Mouse (Mus musculus) forebrain, embryonic 16.5 days (tissue): Measurements from ENCODE around the gene Tcf20. TPM values are rescaled to one million over a fixed set of nuclear protein-coding genes. Genes with fewer than 3 reads are reported as not detected.

Source experiments
- ATAC-seq: fragments of 200-750 bp; cut with Nextera tagmentation; 2 replicates; pipeline ENCODE4 v1.8.0; 2017; ENCODE audit warnings: mild to moderate bottlenecking, moderate library complexity
- H3K27ac ChIP-seq: fragments of 300-500 bp; sonication (generic); 2 replicates; pipeline ENCODE4 v1.5.1; 2014; ENCODE audit warnings: low read length, control low read depth
- H3K27me3 ChIP-seq: fragments of 300-500 bp; sonication (generic); replicated peaks from 2 replicates; pipeline ENCODE4 v1.6.1; 2014; ENCODE audit warnings: low read length; ENCODE audit not compliant: control insufficient read depth, insufficient read depth
- H3K36me3 ChIP-seq: fragments of 300-500 bp; sonication (generic); 2 replicates; pipeline ENCODE4 v1.6.1; 2014; ENCODE audit not compliant: control insufficient read depth, insufficient read depth
- H3K4me1 ChIP-seq: fragments of 300-500 bp; sonication (generic); replicated peaks from 2 replicates; pipeline ENCODE4 v1.6.1; 2014; ENCODE audit warnings: low read length; ENCODE audit not compliant: control insufficient read depth, insufficient read depth
- H3K4me2 ChIP-seq: fragments of 300-500 bp; sonication (generic); 2 replicates; pipeline ENCODE4 v1.6.1; 2014; ENCODE audit warnings: mild to moderate bottlenecking, low read length, control low read depth
- H3K4me3 ChIP-seq: fragments of 300-500 bp; sonication (generic); replicated peaks from 2 replicates; pipeline ENCODE4 v1.5.1; 2014; ENCODE audit warnings: mild to moderate bottlenecking, low read length, control low read depth
- H3K9ac ChIP-seq: fragments of 300-500 bp; sonication (generic); replicated peaks from 2 replicates; pipeline ENCODE4 v1.6.1; 2014; ENCODE audit warnings: low read depth, low read length, control low read depth
- H3K9me3 ChIP-seq: fragments of 300-500 bp; sonication (generic); 2 replicates; pipeline ENCODE4 v1.6.1; 2016; ENCODE audit warnings: low read length; ENCODE audit not compliant: control insufficient read depth
- WGBS: fragments of 180-500 bp; shearing (Covaris S2); extraction: QIAGEN DNeasy Blood & Tissue Kit; methylation state at CpG from one replicate; pipeline ENCODE4 v1.1.7; 2014; 5-methylcytosine and 5-hydroxymethylcytosine counted together
- polyA plus RNA-seq: library from polyadenylated mRNA; unstranded; fragments of >200 nt; fragmentation: Nextera tagmentation; extraction: Ambion mirVana; gene quantifications from 2 replicates; pipeline ENCODE4 v1.2.1, GENCODE M21; 2015

Gene Tcf20
- polyA plus RNA-seq, 1 experiment from 2014 or later: 18.6 TPM

GRCm38 (mm10) chr15:82983416-82984026, 4.2 kb downstream of the Tcf20 start:
- H3K36me3 ChIP-seq: no peaks in the 10 kb centered on the region
- peaks cover 70% of the 10 kb centered on the region for H3K4me1 ChIP-seq
- H3K9ac ChIP-seq: peak overlapping the region; percentile 36
- H3K4me3 ChIP-seq: peak overlapping the region; percentile 20
- H3K9me3 ChIP-seq: no peaks in the 10 kb centered on the region
- H3K27me3 ChIP-seq: no peaks in the 10 kb centered on the region; the same call in 1 of the 2 replicates
- peak; percentile 70 for ATAC-seq
- peak overlapping the region; percentile 86 for H3K27ac ChIP-seq
- peak overlapping the region; percentile 47 for H3K4me2 ChIP-seq
- WGBS: 1% methylated on average over 9 of the region's 9 CpGs

- 0 out of 2 replicates have a peak, but pooled peaks have one; percentile 10 for ATAC-seq
- no peaks in the 10 kb centered on the region for H3K9me3 ChIP-seq
- peaks cover 64% of the 10 kb centered on the region for H3K4me1 ChIP-seq
- H3K27ac ChIP-seq: peak overlapping the region; percentile 86
- no peaks in the 10 kb centered on the region for H3K36me3 ChIP-seq
- peak overlapping the region; percentile 36 for H3K9ac ChIP-seq
- H3K27me3 ChIP-seq: no peaks in the 10 kb centered on the region
- peak overlapping the region; percentile 47 for H3K4me2 ChIP-seq
- WGBS: under 1% methylated on average over 16 of the region's 18 CpGs
- H3K4me3 ChIP-seq: peak overlapping the region; percentile 20
Measured at GRCm38 (mm10) chr15:82982724-82983415, 4.8 kb downstream of the Tcf20 start.

- Histone ChIP-seq H3K36me3 (no peaks in the 10 kb centered on the region), H3K27ac (peak overlapping the region; percentile 86), H3K9me3 (no peaks in the 10 kb centered on the region), H3K4me2 (peak overlapping the region; percentile 47), H3K4me3 (0 out of 2 replicates have a peak overlapping the region, but pooled peaks have one; percentile 20), H3K4me1 (peaks cover 56% of the 10 kb centered on the region), H3K27me3 (no peaks in the 10 kb centered on the region), H3K9ac (peak overlapping the region; percentile 36)
- ATAC-seq: no peak
- WGBS: 26% methylated on average over 15 of the region's 15 CpGs
Measured at GRCm38 (mm10) chr15:82981676-82982520, 5.8 kb downstream of the Tcf20 start.

- 82% methylated on average over 1 of the region's 1 CpGs for WGBS
Measured at GRCm38 (mm10) chr15:82979531-82979930, 8.1 kb downstream of the Tcf20 start.

DNA sequence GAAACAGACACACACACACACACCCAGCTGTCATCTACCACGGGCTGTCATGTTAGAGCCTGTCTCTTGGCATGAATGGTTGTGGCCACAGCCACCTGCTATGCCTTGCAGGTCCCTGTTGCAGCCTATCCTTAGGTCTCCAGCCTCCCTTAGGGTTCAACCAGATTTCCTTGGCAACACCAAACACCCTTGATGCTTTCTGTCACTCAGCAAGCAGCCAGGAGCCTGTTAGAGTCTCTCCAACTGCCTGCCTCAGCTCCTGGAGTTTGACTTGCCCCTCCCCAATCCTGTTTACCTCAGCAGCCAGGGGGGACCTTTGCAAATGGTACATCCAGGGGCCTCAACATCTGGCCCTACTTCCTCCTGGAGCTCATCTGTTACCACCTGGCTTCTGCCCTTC, 13.2 kb downstream of the Tcf20 start:
- Histone ChIP-seq H3K4me2 (no peak overlapping the region), H3K4me1 (peaks cover 15% of the 10 kb centered on the region), H3K36me3 (no peaks in the 10 kb centered on the region), H3K27ac (no peak overlapping the region), H3K9me3 (no peaks in the 10 kb centered on the region), H3K9ac (no peak overlapping the region), H3K27me3 (no peaks in the 10 kb centered on the region), H3K4me3 (no peak overlapping the region)
- WGBS: 71% methylated on average over 1 of the region's 1 CpGs
- no peak for ATAC-seq

More at GRCm38 (mm10) chr15:82979531-82979930, 8.1 kb downstream of the Tcf20 start:
- no peaks in the 10 kb centered on the region for H3K36me3 ChIP-seq
- H3K27ac ChIP-seq: no peak overlapping the region
- H3K4me2 ChIP-seq: no peak overlapping the region
- no peak overlapping the region for H3K4me3 ChIP-seq
- peaks cover 45% of the 10 kb centered on the region for H3K4me1 ChIP-seq
- no peak overlapping the region for H3K9ac ChIP-seq
- ATAC-seq: no peak
- no peaks in the 10 kb centered on the region for H3K27me3 ChIP-seq
- H3K9me3 ChIP-seq: no peaks in the 10 kb centered on the region

GRCm38 (mm10) chr15:82969206-82969721, 18.4 kb downstream of the Tcf20 start:
- Histone ChIP-seq H3K4me2 (no peak overlapping the region), H3K4me1 (peaks cover 40% of the 10 kb centered on the region), H3K27me3 (no peaks in the 10 kb centered on the region), H3K27ac (peak overlapping the region; percentile 87), H3K9me3 (no peaks in the 10 kb centered on the region), H3K36me3 (no peaks in the 10 kb centered on the region), H3K4me3 (no peak overlapping the region), H3K9ac (no peak overlapping the region; the same call in 1 of the 2 replicates)
- no peak for ATAC-seq
- 37% methylated on average over 6 of the region's 6 CpGs for WGBS

DNA sequence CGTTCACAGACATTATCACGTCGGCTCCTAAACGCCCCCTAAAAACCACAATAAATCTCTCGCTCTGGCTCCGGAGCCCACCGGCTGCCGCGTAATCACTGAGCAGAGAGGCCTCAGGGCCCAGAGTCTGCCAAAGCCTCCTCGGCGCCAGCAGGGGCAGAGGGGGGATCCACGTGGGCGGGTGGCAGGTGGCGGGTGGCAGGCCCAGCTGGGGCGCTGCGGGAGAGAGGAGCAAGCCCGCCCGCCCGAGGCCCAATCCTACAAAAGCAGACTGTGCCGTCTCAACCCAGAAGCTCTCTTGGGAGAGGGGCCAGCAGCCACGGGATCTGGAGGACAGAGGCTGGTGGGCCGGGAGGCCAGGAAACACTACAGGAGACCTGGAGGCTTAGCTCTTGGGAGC, 19.2 kb downstream of the Tcf20 start:
- Histone ChIP-seq H3K9ac (peak overlapping the region; percentile 56), H3K4me1 (peaks cover 44% of the 10 kb centered on the region), H3K4me3 (peak overlapping the region; percentile 20; the same call in 1 of the 2 replicates)

GRCm38 (mm10) chr15:82967947-82968346, 19.7 kb downstream of the Tcf20 start:
- Histone ChIP-seq H3K4me2 (peak overlapping the region; percentile 49), H3K27me3 (no peaks in the 10 kb centered on the region), H3K36me3 (no peaks in the 10 kb centered on the region), H3K4me1 (peaks cover 46% of the 10 kb centered on the region), H3K27ac (peak overlapping the region; percentile 87), H3K9ac (peak overlapping the region; percentile 56), H3K4me3 (peak overlapping the region; percentile 20; the same call in 1 of the 2 replicates), H3K9me3 (no peaks in the 10 kb centered on the region)
- 22% methylated on average over 6 of the region's 6 CpGs for WGBS
- ATAC-seq: peak; percentile 4

More for the DNA sequence above, 19.2 kb downstream of the Tcf20 start:
- H3K36me3 ChIP-seq: no peaks in the 10 kb centered on the region
- H3K27me3 ChIP-seq: no peaks in the 10 kb centered on the region
- no peaks in the 10 kb centered on the region for H3K9me3 ChIP-seq
- WGBS: 0% methylated on average over 22 of the region's 22 CpGs
- H3K4me2 ChIP-seq: peak overlapping the region; percentile 49
- ATAC-seq: peak; percentile 90
- peak overlapping the region; percentile 87 for H3K27ac ChIP-seq
